Mouse (Mus musculus) lung, postnatal 0 days (tissue): Measurements from ENCODE around the gene Mettl18.

ENCODE experiments used
- CTCF ChIP-seq: IDR thresholded peaks from 2 replicates; pipeline ENCODE4 v1.5.1; 2016; ENCODE audit warnings: antibody characterized with exemption, mild to moderate bottlenecking
- EP300 ChIP-seq: IDR thresholded peaks from 2 replicates; pipeline ENCODE4 v1.6.1; 2016; ENCODE audit warnings: antibody characterized with exemption, mild to moderate bottlenecking, control low read depth

DNA sequence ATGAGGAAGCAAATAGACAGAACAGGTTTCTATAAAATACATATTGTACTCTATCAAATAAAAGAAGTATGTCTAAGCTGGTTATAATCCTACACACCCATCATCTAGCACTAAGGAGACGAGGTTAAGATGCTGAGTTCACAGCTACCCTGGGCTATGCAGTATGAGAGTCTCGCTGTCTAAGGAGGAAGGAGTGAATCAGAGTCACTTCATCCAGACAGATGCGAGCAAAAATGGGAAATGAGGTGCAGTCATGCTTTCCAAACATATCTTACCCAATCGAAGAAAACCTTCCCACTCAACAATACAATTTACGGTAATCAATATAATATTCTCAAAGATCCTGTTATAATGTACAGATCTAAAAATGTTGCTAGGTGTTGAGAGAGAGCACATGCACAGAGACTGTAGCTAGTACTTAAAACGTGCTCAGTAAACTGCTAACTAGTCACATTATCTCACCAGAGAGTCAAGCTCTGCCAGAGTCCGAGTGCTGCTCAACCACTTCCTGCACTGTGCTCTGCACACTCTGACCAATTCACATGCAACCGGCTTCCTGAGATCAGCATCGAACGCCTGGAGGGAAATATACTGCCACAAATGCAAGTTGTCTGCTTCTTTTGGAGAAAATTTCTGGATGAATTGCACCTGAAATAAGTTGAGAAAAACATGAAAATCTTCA is 30.5 kb upstream of the Mettl18 start:
- TF ChIP-seq EP300 (no peak), CTCF (no peak)
